Mouse (Mus musculus) A20 (cell line): ENCODE data around the gene Gm2237.
"Not testable (repeated sequence)": the region's sequence is repeated elsewhere in the genome, so short reads cannot be mapped to it uniquely, and the experiment has no call there.

Source experiments
- DNase-seq: peaks from one replicate; pipeline ENCODE4 v3.0.0-alpha.2; 2011; ENCODE audit warnings: low read depth, low spot score

The Gm2237 gene

DNA sequence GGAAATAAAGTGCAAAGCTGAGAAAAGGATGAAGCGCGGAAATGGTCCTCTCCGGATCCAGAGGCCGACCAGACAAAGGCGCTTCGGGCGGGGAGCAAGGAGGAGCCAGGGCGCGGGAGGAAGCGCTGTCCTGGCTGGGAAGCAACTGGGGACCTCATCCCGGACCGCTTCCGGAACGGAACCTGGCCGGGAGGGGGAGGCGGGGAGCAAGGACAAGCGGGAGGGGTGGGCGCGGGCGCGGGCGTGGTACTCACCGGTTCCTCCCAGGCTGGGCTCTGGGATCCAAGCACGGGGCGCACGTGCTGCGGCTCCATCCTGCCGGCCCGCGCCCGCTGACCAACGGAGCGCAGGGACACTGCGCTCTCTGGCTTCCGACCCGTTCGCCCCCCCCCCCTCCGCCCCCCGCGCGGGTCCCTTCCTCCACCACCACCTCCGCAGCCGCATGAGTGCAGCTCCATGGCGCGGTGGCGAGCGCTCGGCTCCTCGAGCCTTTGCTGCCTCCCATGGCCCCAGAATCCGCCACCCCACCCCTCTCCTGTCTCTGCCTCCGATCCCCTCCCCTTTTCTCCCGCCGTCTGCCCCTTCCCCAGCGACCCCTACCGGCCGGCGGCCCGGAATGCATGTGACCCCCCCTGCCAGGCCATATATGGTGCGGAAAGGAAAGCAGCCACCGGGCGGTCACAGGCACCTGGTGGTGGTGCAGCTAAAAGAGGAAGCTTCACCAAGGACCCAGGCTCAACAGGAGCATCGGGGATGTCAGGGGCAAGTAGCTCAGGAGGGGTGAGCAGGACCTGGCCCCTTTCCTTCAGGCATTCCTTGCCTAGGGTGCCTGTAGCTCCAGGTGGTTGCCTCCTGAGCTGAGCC, at the start of gene Gm2237:
Gm2237 (minus strand) TSS at position 332 of the 864 bp plus-strand sequence.
- peak; percentile 22 for DNase-seq

DNA sequence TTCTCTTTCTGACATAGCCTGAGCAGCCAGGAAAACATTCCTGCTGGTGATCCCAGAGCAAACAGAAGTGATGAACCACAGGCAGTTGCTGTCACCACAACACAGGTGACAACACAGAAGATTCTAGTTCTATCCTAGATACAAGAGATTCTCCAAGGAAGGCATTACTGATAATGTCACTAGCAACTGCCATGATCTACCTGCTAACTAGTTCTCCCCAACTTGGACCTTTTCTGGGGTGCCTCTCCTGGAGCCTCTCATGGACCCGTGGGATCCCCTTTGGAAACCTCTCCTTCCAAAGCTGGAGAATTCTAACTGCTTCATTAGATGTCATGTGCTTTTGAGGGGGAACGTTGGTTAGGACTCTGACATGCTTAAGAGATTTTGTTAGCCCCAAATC, 17.5 kb upstream of the Gm2237 start, which contains the start of gene Gm5458:
Gm5458 (minus strand) TSS at position 101 of the 400 bp plus-strand sequence.
- not testable (repeated sequence) for DNase-seq

DNA sequence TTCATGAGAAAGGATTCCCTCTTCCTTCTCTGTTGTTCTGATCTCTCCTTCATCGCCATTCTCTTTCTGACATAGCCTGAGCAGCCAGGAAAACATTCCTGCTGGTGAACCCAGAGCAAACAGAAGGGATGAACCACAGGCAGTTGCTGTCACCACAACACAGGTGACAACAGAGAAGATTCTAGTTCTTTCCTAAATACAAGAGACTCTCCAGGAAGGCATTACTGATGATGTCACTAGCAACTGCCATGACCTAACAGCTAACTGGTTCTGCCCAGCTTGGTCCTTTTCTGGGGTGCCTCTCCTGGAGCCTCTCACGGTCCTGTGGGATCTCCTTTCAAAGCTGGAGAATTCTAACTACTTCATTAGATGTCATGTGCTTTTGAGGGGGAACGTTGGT, 35.1 kb downstream of the Gm2237 start, which contains the start of gene Gm2244:
Gm2244 (minus strand) TSS at position 101 of the 400 bp plus-strand sequence.
- DNase-seq: not testable (repeated sequence)
